Mouse (Mus musculus) brain, embryonic 14.5 days (tissue): Measurements from ENCODE around the gene Chpf.

Source experiments
- CTCF ChIP-seq: fragments of 200-500 bp; IDR thresholded peaks from 2 replicates; pipeline ENCODE4 v1.5.1; 2012; ENCODE audit warnings: inconsistent platforms, mild to moderate bottlenecking, moderate library complexity, borderline replicate concordance; ENCODE audit not compliant: insufficient read depth, insufficient read length; ENCODE audit errors: extremely low read depth
- POLR2A ChIP-seq: fragments of 200-500 bp; IDR thresholded peaks from 2 replicates; pipeline ENCODE4 v1.6.1; 2012; ENCODE audit warnings: mild to moderate bottlenecking, inconsistent platforms, borderline replicate concordance; ENCODE audit not compliant: poor library complexity, insufficient read depth, insufficient read length, severe bottlenecking; ENCODE audit errors: extremely low read depth

- TF ChIP-seq CTCF, result no peak
- no peak for TF ChIP-seq POLR2A
These were observed 21.4 kb downstream of the Chpf start for GRCm38 (mm10) chr1:75457710-75458024.
